Mouse (Mus musculus) heart, adult 18-20 months (tissue): Measurements from ENCODE around the gene Bpifb6. TPM values are rescaled to one million over a fixed set of nuclear protein-coding genes. Genes with fewer than 3 reads are reported as not detected.
A peak's percentile ranks its signal among the peaks of the same experiment; 100 is the strongest.

Source experiments
- DNase-seq, 2 experiments: peaks; one replicate each; pipeline ENCODE4 v3.0.0; 2021 to 2022; ENCODE audit warnings: mixed read lengths in 1 of 2
- long read RNA-seq, 2 experiments: library from polyadenylated mRNA; stranded (forward); transcript quantifications; one replicate each; pipeline ENCODE4 v2.0.0; 2021
- total RNA-seq, 2 experiments: library from RNA; stranded (reverse); gene quantifications; 2 replicates each; pipeline ENCODE4 v1.2.3; 2021

Bpifb6 gene
- total RNA-seq = not detected
- long read RNA-seq, experiment 1 = 0 reads
- long read RNA-seq, experiment 2 = 0 reads

DNA sequence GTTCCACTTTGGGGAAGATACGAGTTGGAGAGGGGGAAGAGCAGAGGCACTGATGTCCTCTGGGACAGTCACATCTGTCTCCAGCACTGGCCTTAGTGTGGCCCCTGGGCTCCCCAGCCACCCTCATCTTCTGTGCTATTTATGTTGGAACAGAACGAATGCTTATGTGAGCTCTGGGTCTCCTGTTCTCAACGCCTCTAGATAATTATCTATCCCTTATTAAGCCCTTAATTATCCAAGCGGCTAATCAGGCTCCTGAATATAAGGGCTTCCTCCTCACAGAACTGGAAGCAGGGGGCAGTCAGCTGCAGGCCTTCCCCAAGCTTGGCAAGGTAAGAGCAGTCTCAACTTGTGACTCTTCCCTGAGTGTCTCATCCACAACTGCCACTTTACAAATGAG, at the start of gene Bpifb6:
TSS of gene Bpifb6 (plus strand) at position 301 of the 400 bp plus-strand sequence.
- no peak for DNase-seq

DNA sequence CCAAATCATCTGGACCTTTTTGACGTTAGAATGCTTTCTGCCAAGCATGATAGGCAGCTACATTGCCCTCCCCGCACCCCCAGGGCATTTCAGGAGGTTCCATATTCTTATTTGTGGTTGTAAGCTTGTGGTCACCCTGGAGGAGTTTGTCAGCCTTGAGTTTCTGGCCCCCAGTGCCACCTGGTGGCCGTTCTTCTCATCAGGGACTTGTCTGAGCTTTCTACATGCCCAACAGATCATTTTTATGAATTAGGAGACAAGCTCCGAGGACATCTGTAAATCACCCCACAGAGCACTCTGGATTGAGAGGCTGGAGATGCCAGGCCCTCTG, 49.2 kb upstream of the Bpifb6 start:
- peak; percentile 9 to 67 for DNase-seq

DNA sequence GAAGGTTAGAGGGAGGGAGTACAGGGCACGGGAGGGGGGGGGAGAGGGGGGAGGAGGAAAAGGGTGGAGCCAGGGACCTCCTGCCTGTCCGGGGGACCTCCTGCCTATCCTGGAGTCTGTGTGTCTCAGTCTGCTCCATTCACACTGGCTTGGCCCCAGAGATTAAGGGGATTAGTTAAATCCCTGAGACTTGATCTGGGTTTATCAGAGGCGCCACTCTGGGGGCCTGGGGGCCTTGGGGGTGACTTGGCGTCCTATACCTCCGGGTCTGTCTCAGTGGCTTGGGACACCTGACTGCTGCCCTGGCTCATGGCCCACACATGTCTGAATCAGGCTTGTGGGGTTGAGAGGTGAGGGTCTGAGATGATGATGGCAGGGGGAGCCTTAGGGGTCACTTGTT, 46.6 kb upstream of the Bpifb6 start:
- DNase-seq = no peak

DNA sequence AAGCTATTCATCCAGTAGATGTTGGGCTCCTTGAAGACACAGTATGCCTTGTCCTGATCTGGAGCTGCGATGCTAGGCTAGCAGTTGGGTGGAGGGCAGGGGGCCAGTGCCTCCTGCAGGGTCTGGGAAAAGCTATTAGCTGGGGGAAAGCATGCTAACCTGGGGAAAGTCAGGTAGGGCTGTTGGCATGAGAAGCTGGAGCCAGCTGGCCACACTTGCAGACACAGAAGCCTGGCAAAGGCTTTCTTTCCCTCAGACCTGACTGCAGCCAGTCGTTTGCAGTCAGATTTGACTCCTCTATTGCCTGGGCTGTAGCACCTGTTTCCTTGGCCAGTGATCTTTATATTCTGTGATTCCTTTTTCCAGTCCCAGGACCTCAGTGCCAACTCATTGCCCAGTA, 40.6 kb upstream of the Bpifb6 start:
- DNase-seq = no peak

DNA sequence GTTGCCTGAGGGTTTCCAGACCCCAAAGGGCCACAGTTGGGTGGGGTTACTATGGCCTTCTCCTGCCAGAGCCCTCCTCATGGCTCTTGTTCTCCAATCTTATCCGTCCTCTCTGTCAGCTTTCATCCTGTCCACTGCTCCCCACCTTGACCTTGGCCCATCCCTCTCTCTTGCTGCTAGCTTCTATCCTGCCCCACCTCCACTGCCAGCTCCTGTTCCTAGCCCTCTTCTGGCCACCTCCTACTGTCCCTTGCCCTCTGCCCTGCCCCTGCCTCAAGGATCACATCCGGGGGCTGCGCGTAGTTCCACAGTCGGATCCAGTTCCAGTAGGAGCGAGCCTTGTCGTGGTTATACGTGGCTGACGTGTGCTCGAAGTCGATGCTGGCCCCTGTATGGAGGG, 39.9 kb upstream of the Bpifb6 start:
- DNase-seq = no peak

DNA sequence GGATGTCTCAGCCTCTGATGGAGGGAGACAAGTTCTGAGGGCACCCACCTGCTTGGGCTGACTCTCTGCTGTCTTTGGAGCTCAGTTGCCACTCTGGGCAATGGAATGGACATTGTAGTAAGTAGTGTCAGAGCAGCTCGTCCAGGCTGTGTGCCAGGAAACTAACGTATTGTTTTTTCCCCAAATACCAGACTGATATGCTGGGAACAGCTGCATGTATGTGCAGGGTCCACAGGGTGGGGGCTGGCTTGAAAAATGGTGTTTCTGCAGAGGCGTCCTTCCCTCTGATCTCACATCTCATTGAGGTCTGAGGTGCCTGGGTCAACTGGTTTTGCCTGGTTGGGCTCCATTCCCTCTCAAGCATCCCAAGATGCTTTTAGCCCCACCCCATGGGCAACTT, 39.5 kb upstream of the Bpifb6 start:
- DNase-seq = no peak

DNA sequence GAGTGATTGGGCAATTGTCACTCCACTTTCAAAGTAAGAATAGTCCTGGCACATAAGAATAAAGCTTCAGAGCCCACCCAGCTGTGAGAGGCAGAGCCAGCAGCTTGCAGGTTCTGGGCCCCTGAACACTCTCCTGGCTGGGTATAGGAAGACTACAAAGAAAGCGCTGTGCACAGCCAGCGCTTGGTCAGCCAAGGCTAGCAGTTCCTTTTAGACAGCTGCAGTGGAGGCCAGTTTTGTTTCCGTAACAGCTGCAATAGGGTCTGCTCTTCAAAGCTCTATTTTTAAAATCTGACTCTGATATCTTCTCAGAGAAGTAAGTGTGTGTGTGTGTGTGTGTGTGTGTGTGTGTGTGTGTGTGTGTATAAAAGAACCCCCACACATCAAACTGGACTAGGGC, 38.2 kb upstream of the Bpifb6 start:
- DNase-seq = no peak

DNA sequence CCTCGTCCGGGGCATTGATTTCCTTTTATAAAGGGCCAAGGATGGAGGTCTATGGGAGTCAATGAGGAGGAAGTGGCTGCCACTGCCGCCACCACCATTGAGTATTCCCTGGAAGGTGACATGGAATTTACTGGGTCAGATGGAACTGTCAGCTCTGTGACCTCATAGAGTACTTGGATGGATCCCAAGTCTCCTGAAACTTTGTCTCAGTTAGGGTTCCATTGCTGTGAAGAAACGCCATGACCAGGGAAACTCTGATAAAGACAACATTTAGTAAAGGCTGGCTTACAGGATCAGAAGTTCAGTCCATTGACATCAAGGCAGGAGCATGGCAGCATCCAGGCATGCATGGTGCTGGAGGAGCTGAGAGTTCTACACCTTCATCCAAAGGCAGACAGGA, 29.2 kb upstream of the Bpifb6 start, which contains the start of gene Sun5:
TSS of gene Sun5 (minus strand) at position 101 of the 400 bp plus-strand sequence.
- DNase-seq = no peak

DNA sequence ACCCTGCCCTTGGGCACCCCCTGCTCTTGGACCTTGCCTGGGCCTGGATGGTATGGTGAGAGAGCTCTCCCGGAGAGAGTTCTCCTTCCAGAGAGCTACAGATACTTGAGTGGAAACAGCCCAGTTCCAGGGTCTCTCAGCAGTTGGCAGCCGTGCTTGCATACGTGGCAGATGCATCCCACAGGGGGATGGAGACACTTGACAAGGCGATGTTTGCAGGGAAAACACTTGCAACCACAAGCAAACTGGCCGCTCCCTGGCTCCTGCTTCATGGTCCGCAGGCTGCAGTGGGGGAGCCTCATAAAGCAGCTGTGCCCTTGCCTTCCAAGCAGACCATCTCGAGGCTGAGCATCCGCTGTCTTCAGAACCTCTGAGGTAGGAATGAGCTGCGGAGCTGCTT, 25.4 kb upstream of the Bpifb6 start, which contains the start of gene Bpifb2:
TSS of gene Bpifb2 (plus strand) at position 301 of the 400 bp plus-strand sequence.
- DNase-seq = no peak

DNA sequence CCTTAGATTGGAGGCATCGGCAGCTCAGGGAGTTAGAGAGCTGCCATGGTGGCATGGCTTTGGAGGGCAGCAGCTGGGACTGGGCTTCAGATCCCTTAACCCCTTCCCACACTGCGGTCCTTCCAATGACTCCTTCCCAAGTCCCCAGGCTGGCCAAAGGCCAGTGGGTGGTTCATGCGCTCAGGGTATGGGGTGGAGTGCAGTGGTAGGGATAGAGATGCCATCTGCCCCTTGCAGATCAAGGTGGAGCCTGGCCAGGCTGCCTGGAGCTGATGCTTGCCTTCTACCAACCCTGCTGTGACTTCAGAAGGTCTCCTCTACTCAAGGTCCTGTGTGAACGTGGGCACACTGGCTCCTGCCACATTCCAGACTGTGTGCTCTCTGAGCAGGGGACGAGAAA, 1.1 kb upstream of the Bpifb6 start:
- DNase-seq = no peak

DNA sequence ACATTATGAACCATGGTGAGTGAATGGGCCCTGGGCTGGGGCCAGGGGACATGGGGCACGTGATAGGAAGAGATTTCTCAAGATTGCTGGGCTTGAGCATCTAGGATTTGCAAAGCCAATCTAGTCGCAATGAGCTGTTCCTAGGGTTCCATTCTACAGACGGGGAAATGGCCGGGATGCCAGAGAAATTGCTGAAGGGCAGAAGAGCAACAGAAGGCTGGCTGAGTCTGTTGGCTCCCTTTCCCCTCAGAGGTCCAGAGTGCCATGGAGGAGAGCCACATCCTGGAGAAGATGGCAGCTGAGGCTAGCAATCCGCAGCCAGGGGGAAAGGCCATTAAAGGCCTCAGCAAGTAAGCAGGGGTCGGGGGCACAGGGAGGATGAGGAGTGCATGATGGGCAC, 2.5 kb downstream of the Bpifb6 start:
- no peak for DNase-seq

DNA sequence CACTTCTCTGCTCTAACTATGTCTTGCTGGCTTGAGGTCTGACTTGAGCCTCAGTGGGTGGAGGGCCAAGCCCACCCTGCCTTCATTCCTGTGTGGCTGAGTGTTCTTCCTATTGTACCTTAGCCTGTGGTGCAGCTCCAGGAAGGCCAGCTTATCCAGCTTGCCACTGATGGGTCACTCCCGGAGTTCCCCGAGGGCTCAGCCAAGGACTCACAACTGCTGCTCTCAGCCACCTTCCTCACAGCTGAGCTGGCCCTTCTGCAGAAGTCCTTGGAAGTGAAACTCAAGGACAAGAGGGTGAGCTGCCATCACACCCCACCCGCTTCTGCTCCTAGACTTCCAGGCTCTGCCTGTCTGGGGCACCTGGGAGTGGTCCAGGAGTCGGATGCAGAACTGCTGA, 6.4 kb downstream of the Bpifb6 start:
- no peak for DNase-seq

DNA sequence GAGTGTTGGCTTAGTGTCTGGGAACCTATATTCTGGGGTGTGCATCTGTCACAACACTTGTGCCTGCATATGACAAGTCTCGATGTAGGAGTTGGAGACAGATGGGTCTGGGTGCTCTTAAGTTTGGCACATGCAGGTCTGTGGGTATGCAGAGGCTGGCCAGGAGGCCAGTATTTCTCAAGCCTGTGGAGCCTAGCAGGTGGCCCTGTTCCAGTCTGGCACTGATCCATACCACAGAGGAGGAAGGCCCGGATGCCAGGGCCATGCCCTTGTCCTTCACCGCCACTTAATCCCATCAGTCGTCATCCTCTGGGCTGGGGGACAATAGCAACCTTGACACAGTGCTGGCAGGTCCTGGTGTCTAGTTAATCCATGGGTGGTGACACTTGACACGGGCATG, 14.0 kb downstream of the Bpifb6 start:
- DNase-seq = peak; percentile 39 to 58

DNA sequence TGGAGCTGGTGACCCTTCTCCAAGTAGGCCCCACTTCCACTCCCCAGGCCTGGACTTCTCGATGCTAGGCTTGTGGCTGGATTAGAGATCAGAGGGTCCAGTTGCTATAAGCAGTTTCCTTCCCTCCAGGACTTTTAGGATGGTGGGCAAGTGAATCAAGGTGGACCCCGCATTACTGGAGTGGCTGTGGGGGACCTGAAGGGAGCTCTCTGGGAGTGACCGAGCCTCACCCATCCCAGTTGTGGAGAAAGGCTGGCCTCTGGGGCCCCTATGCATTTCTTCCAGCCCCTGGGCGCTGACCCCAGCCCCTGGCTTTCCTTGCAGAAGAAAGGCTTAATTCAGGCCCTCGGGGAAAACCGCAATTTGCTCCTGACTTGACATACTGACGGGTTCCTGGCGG, 17.7 kb downstream of the Bpifb6 start, which contains the start of gene Bpifb3:
TSS of gene Bpifb3 (plus strand) at position 301 of the 400 bp plus-strand sequence.
- DNase-seq = no peak

DNA sequence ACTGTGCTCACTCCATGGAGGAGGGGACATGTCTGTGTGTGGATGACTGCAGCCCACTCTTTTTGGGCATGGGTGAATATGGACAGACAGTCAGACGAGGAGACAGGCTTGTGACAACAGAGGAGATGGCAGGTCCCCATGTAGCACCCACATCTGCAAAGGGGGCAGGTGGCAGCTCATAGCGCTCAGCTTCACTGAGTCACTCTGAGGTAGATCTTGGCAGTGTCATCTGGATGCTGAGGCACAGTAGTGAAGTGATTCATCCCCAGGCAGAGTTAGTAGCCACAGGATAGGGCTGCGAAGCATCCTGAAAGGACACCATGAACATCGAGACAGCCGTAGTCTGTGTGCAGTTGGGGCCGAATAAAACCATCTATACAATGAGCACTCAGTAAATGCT, 21.1 kb downstream of the Bpifb6 start:
- DNase-seq = no peak

DNA sequence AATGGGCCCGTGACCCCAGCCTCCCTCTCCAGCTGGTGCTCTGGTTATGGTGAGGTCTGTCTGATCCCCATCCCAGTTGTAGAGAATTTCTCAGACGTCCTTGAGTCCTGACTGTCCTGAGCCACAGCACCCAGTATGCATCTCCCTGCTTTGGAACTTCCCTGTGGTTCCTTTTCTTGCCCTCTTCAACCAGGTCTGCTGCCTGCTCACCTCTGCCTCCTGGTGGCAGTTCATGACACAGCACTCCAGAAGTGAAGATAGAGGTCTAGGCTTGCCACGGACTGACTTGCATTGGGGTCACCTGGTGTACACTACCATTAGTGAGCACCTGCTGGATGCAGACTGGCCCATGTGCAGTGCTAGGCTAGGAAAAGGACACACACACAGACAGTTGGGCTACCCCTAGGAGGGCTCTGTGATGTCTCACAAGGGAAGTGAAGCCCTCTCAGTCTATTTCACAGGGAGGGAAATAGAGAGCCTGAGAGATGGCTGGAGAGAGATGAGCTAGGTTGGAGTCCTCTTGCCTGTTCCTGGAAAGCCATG, 29.8 kb downstream of the Bpifb6 start:
- peak; percentile 23 to 60 for DNase-seq

DNA sequence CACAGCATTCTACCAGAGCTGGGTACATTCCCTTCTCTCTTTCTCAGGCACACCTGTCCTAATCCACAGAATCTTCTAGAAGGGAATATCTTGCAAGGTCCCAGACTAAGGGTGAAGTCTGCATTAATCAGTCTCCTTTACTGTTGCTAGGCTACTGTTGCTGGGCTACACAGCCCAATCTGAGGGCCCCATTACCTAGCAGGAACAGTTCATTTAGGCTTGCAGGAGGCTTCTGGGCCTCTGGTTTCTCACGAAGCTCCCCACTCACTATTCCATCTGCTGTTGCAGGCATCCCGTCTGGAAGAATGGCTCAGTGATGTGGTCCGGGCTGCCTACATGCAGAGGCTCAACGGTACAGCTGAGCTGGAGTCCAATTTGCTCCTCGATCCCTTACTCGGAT, 30.9 kb downstream of the Bpifb6 start:
- DNase-seq = no peak

DNA sequence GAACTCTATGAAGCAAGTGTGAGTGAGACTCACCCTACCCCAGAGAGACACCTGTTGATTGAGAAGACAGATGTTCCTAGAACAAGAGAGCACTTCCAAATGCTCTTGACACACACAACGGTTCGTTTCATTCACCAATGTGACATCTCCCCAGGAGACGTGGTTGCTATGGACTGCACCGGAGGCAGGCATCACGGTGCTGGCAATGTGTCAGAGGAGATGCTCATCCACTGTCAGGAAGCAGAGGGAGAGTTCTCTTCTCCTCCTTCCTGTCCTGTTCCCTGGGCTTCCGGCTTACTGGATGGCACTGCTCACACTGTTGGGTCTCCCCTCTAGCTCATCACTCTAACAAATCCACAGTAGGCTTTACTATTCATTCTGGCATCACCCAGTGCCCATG, 33.1 kb downstream of the Bpifb6 start:
- DNase-seq = no peak

DNA sequence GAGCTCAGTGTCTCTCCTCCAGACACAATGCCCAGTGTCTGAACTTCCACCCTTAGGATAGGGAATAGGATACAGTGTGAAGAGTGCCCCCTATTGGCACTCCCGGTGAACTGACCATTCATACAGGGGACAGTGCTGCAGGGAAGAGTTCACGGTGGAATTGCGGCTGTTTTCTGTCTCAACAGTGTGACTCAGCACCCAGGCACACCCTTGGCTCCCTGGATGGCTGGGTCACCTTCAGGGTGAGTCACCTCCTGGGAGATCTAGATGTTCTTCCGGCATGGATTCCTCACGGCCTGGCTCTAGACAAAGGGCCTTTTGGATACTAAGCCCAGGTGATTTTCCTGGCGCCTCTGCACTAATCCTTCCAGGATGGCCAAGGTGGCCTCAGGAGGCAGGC, 35.2 kb downstream of the Bpifb6 start:
- no peak for DNase-seq

DNA sequence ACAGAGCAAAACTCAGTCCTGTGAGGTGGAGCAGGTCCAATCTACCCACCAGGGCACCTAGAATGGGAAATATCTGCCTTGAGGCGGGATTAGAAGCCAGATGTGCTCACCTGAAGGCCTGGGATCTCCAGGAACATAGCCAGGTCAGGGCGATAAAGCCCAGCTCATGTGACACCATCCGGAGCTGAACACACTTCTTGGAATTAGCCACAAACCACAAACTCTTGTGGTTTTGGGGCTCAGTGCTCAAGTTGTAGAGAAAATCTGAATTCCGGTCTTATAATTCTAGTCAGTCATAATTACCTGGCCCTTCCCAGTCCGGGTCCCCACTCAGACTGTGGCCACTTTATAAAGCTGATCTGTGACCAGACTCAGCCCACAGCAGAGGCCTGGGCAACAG, 37.7 kb downstream of the Bpifb6 start, which contains the start of gene Bpifb4:
TSS of gene Bpifb4 (plus strand) at position 370 of the 400 bp plus-strand sequence.
- no peak for DNase-seq

DNA sequence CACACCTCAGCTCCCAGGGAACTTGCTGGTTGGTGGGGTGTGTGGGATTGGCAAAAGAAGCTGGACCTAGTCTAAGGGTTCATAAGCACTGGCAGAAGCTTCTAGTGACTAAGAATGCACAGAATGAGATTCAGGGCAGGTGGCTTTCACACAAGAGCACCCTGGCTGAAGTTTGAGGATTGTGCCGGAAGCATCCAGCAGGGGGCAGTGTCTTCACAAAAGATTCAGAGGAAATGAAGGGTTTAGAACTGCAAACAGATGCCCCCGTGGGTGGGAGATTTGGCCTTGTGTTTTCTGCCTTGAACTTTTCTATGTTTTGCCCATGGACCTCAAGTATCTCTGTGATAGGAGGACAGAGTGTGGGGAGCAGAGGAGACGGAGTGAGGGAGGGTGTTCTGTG, 43.3 kb downstream of the Bpifb6 start:
- peak in 1 of 2 experiments; percentile 61 for DNase-seq

DNA sequence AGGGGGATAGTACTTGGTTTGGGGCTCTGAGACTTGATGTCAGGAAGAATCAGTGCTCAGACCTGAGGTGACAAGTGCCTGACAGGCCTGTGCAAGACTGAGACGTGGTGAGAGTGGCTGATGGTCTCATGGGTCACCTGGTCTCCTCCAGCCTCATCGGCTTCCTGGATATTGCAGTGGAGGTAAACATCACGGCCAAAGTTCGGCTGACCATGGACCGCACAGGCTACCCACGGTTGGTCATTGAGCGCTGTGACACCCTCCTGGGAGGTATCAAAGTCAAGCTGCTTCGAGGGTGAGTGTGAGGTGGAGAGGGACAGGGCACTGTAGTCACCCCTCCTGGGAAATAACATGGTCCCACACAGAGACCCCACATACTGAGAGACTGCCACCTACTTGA, 44.4 kb downstream of the Bpifb6 start:
- no peak for DNase-seq

DNA sequence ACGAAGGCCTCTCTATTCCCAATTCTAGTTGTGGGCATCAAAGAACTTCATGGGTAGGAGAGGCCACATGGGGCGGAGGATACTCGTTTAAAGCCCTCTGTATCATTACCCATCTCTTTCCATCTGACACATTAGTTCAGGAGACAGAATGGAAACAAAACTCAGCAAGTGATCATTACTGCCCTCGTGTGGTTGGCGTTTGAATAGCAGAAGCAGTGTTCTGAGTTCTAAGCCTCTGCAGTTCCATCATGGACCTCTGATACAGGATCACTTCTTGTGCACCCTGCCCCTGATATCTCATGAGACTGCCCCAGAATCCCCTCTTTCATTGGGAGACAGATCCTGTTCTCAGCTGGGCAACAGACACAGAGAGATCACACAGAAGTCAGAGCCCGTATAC, 52.7 kb downstream of the Bpifb6 start:
- DNase-seq = peak; percentile 12 to 72

DNA sequence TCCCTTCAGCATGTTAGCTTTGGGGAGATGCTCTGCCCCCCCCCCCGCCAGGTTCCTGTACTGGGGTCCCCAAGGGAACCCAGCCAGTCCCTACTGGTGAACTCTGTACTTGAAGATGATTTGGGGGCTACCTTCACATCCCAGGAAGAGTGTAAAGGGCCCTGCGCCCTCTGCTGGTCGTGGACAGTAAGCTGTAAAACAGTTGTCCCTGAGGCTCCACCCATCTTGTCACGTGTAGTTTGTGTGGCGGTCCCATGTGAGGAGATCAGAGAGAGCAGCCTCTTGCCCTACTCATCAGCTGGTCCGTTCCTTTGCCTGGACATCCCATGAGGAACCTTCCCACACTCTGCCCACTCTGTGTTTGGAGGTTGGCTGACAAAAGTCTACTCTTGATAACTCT, 53.6 kb downstream of the Bpifb6 start:
- DNase-seq = peak in 1 of 2 experiments; percentile 18
